Mouse (Mus musculus) lung, postnatal 36 days (tissue): ENCODE data around the gene Anks1b.

Source experiments
- DNase-seq: peaks from one replicate; pipeline ENCODE4 v3.0.0; 2022; ENCODE audit warnings: mixed read lengths

Anks1b gene

DNA sequence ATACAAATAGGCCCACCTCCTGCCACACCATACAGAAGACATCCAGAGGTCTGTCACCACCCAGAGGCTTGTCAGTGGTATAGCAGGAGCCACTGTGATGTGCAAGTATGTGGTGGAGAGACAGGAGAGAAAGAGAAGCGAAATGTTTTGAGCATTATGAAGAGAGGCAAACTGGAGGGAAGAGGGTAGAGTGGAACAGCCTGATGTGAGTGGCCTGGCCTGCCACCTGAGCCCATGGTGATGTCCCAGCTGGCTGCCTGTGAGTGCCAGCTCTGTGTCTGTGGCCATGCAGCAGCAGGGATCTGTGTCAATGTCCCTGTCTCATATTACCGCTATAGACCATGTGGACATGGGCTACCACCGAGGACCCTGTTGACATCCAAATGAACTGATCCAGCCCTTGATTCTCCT is 102.1 kb downstream of the Anks1b start:
- DNase-seq = no peak

GRCm38 (mm10) chr10:89976577-89976976 is 103.3 kb downstream of the Anks1b start:
- no peak for DNase-seq

GRCm38 (mm10) chr10:89994171-89994570 is 120.9 kb downstream of the Anks1b start:
- no peak for DNase-seq

- no peak for DNase-seq
Observed at GRCm38 (mm10) chr10:89995621-89996428, 122.5 kb downstream of the Anks1b start.

- no peak for DNase-seq
Observed at GRCm38 (mm10) chr10:90003980-90004729, 130.8 kb downstream of the Anks1b start.

GRCm38 (mm10) chr10:90004882-90005281 is 131.6 kb downstream of the Anks1b start:
- no peak for DNase-seq

- no peak for DNase-seq
Observed at GRCm38 (mm10) chr10:90033037-90033436, 159.7 kb downstream of the Anks1b start.

DNA sequence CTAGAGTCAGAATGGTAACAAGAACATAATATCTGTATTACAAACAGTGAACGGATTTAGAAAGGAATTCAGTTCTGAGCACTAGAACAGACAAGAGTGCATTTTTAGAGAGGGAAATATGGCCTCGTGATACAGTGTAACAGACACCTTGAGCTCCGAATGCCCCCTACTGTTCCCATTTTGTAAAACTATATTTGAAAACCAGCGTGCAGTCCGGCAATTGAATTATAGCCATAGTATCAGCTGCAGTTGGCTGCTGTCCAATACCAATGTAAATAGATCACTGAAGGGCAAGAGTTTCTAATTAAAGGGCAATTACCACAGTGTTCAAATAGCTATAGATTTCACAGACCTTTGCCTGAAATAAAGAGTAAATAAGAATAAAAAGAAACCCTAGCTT is 170.0 kb downstream of the Anks1b start:
- peak; percentile 1 for DNase-seq

DNA sequence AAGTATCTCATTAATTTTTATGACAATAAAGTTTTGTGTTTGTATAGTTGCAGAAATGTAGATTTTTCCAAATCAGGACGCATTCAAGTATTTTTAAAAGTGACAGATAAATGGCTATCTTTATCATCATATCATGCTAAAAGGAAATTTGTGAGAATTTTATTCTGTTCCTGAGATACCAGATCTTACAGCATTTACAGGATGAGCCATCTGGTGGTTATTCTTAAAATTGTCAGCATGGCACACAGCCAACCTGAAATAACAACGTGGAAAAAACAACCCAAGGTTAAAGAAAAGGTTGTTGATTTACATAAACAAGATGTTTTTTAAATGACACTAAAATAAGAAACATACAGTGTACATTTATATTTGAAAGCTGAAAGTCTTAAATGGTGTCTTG is 170.5 kb downstream of the Anks1b start:
- peak; percentile 20 for DNase-seq

- DNase-seq = peak; percentile 21
Observed at GRCm38 (mm10) chr10:90044229-90044628, 170.9 kb downstream of the Anks1b start.

- DNase-seq = no peak
Observed at GRCm38 (mm10) chr10:90068651-90069050, 195.3 kb downstream of the Anks1b start.

DNA sequence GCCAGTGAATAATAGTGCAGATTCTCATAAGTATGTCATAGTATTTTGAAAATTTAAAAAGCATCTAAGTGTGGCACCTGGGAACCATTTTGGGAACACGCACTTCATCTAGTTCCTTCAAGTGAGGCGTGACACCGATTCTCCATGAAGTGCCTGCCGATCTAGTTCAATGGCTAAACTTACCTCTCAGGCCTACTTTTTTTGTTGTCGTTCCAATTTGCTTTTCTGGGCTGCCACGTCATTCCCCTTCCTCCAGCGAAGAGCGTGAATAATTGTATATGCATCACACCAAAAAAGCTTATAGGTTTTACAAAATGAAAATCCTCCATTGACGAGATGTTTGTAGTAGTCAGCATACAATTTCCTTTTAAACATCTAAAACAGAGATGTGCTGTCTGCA is 204.6 kb downstream of the Anks1b start:
- DNase-seq = no peak

DNA sequence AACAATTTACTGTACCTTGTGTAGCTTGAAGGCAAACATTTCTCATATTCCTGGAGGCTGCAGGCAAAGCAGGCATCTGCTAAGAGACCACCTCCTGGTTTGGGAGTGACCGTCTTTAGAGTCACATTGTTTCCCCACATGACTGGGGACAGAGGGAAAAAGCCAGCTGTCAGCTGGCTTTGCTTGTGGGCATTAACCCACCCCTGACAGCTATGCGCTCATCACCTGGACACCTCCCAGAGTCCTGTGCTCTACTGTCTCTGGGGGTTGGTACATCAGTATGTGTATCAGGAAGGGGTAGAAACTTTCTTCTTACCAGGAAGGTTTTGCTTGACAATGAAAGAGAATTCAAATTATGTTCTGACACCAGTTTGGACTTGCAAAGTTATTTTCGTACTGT is 207.8 kb downstream of the Anks1b start:
- no peak for DNase-seq

- peak; percentile 21 for DNase-seq
Observed at GRCm38 (mm10) chr10:90081630-90082029, 208.3 kb downstream of the Anks1b start.

DNA sequence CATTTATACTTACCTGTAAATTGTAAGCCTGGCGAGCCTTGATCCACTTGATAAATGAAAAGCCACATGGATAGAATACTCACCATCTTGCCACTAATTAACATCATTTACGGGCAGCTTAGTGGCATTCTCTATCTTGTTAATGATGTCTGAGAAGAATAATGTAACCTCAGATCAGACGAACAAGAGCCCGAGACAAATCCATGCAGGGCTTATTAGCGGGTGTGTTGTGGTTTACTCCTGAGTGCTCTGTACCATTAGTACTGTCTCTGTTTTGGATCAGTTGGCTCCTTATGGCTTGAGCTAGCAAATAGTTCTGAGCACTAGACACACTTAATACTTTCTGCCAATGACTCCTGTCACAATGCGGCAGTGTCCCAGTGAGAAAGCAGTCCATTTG is 220.6 kb downstream of the Anks1b start:
- DNase-seq = no peak

GRCm38 (mm10) chr10:90112662-90113061 is 239.4 kb downstream of the Anks1b start:
- peak; percentile 26 for DNase-seq

DNA sequence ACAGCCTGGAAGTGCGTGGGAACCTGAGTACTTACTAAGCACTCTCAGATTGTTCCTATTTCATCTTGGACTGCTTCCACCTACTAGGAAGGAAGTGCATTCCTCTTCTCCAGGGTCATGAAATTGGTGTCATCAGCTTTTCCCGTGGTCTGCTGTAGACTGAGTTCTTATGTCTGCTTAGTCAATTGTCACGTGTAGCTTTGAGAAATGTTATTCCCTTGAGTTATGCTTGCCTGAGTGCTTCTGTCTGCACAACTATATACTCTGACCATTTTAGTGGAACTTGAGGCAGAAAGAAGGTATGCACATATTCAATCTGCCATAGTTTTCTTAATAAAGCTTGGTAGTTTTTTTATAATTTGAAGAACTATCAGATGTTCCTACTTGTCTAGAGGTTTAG is 243.6 kb downstream of the Anks1b start:
- no peak for DNase-seq

DNA sequence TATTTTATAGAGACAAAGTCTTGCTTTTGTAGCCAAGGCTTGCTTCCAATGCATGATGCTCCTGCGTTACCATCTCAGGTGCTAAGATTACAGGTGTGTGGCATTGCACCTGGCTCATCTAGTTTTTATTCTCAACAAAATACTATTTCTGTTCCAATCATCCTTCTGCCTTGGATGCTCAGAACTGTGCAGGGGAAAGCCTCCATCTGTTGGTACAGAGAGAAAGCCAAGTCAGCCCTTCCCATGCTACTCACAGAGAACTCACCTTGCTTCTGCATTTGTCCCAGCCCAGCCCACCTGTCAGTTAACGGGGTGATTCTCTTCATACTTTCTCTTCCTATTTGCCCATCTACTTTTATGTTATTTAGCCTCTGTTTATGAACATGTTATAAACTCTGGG is 244.5 kb downstream of the Anks1b start:
- no peak for DNase-seq

DNA sequence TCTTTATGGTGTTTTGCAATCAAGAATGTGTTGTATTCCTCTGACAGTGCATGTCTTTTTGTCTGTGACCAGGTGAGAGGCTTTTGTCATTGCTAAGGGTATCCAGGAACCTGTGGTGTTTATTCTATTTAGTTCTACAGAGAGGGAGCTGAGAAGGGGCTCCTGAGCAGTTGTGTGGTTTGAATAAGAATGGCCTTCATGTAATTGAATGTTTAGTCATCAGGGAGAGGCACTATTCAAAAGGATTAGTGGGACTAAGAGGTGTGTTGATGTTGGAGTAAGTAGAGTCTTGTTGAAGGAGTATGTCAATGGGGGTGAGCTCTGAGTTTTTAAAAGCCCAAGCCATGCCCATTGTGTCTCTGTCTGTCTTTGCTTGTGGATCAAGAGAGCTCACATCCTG is 264.2 kb downstream of the Anks1b start:
- DNase-seq = no peak

DNA sequence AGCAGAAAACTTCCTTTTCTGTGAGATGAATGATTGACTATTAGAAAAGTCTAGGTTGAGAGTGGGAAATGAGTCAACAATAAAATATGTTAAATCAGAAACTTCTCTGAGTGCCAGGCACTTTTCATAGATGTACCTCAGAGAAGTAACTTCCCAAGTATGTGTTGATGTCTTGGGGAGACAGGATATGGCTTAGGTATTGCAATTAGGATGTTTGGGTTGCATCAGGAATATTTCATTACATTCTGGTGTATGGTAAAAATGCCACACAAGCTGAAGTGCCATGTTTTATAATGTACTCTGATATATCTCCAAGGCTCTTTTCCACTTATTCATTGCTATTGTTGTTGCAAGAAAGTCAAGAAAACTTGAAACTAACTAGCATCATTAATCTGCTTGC is 267.6 kb downstream of the Anks1b start:
- no peak for DNase-seq

DNA sequence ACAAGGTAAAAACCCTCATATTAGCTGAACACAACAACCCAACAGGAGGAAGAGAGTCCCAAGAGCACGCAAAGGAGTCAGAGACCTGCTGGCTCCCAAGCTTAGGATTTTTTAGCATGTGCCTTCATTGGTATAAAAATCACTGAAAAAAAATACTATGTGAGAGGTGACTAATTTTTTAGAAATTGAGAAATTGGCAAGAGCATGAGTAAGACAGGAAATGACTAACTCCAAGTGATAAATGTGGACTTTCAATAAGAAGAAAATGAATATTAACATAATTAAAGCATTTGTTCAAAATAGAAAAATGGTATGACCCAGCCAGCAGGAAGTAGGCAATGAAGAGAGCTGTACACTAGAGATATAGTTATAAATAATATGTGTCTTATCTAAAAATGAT is 271.1 kb downstream of the Anks1b start:
- no peak for DNase-seq

DNA sequence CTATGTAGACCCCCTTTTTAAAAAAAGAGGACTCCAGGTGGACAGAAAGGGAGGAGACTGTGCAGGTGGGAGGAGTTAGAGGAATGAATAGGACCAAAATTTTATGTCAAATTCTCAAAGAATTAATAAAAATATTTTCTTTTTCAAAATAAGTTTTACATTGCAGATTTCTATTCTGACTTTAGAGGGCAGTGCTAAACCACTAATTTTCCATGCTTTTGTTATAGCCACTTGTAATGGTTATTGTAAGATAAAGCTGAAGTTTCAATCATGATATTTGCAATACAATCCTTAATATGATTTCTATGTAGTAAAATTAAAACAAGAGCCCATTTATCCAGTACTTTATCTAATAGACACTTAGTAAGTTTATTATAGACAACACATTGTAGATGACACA is 278.2 kb downstream of the Anks1b start:
- DNase-seq = no peak

- peak; percentile 0 for DNase-seq
Observed at GRCm38 (mm10) chr10:90169941-90170580, 296.8 kb downstream of the Anks1b start.

GRCm38 (mm10) chr10:90190366-90190765 is 317.1 kb downstream of the Anks1b start:
- no peak for DNase-seq
